Mouse (Mus musculus) hindbrain, embryonic 10.5 days (tissue): ENCODE measurements around the gene Siglec1. TPM values are rescaled to one million over a fixed set of nuclear protein-coding genes. Genes with fewer than 3 reads are reported as not detected.

Experiments
- DNase-seq: peaks from one replicate; pipeline ENCODE4 v3.0.0-alpha.2; 2017; ENCODE audit warnings: low spot score
- H3K27ac ChIP-seq: fragments of 300-500 bp; sonication (generic); 2 replicates; pipeline ENCODE4 v1.5.1; 2016; ENCODE audit warnings: mild to moderate bottlenecking, moderate library complexity
- H3K27me3 ChIP-seq: fragments of 300-500 bp; sonication (generic); 2 replicates; pipeline ENCODE4 v1.6.1; 2016; ENCODE audit warnings: mild to moderate bottlenecking; ENCODE audit not compliant: poor library complexity, insufficient read depth, severe bottlenecking
- H3K36me3 ChIP-seq: fragments of 300-500 bp; sonication (generic); 2 replicates; pipeline ENCODE4 v1.6.1; 2016; ENCODE audit warnings: mild to moderate bottlenecking, moderate library complexity
- H3K4me1 ChIP-seq: fragments of 300-500 bp; sonication (generic); replicated peaks from 2 replicates; pipeline ENCODE4 v1.6.1; 2016; ENCODE audit warnings: mild to moderate bottlenecking
- H3K4me3 ChIP-seq: fragments of 300-500 bp; sonication (generic); 2 replicates; pipeline ENCODE4 v1.5.1; 2016; ENCODE audit warnings: mild to moderate bottlenecking, moderate library complexity
- H3K9me3 ChIP-seq: fragments of 300-500 bp; sonication (generic); 2 replicates; pipeline ENCODE4 v1.6.1; 2016; ENCODE audit warnings: mild to moderate bottlenecking, moderate library complexity
- WGBS: fragments of 180-500 bp; shearing (Covaris S2); methylation state at CpG from one replicate; pipeline ENCODE4 v1.1.7; 2016; 5-methylcytosine and 5-hydroxymethylcytosine counted together
- polyA plus RNA-seq: library from polyadenylated mRNA; unstranded; fragments of >200 nt; fragmentation: Nextera tagmentation; extraction: Ambion mirVana; gene quantifications from 2 replicates; pipeline ENCODE4 v1.2.1, GENCODE M21; 2016

Siglec1 gene
- polyA plus RNA-seq, 1 experiment from 2014 or later = 0.16 TPM

DNA sequence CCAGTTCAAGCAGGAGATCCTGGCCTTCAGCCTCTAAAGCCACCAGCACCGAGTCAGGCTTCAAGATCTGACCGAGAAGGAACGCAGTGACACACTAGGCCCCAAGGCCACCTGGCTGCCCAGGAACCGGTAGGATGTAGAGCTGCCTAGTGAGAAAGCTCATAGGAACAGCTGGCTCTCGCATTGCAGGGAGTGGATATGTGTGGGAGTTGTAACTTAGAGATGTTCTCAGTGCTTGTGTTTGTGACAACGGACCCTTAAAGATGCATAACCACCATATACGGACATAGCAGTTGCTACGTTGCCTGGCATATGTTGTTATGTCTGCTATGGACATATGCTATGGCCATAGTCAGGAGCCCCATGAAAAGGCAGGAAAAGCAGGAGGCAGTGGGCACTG, 27.9 kb downstream of the Siglec1 start:
- no peak for DNase-seq
- Histone ChIP-seq H3K4me3 (no peak overlapping the region), H3K27ac (no peak overlapping the region), H3K9me3 (no peaks in the 10 kb centered on the region), H3K4me1 (peaks cover 58% of the 10 kb centered on the region), H3K36me3 (no peaks in the 10 kb centered on the region), H3K27me3 (peaks cover 90% of the 10 kb centered on the region)
- WGBS = 91% methylated on average over 8 of the region's 8 CpGs

DNA sequence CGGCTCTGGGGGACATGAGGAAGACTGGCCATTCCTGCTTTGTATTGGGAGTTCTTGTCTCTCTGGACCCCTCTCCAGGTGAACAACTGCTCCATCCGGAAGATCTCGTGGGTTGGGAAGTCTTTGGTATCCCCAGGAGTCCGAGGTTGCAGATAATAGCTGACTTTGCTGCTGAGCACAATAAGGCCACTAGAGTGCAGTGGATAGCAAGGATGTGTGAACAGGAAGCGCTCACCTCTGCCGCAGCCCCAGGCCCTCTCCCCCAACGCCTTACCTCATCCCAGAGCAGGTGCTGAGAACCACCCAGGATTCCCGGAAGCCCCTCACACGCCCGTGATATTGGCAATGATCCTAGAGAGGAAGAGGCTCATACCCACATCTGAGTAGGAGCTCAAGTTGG, 30.4 kb downstream of the Siglec1 start:
- Histone ChIP-seq H3K4me1 (peaks cover 51% of the 10 kb centered on the region), H3K4me3 (peak overlapping the region; percentile 46), H3K27ac (no peak overlapping the region), H3K36me3 (no peaks in the 10 kb centered on the region), H3K27me3 (peaks cover 90% of the 10 kb centered on the region), H3K9me3 (no peaks in the 10 kb centered on the region)
- peak; percentile 56 for DNase-seq
- WGBS = 5% methylated on average over 10 of the region's 10 CpGs

DNA sequence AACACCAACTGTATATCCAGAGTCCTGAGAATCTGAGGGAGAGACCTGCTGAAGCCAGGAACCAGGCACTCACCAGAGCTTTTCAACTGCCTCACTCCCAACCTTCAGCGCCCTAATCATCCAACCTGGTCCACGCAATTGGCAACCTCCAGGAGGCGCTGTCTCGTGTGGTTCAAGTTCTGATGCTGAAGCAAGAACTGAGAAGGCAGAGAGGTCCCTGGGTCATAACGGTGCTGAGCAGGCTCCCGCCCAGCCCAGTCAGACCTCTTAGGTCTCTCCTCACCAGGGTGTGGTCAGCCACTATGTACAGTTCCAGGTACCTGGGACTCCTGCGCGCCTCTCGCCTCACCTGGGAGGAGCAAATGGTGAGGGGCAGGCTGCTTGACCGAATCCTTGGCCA, 30.9 kb downstream of the Siglec1 start:
- Histone ChIP-seq H3K27me3 (peaks cover 91% of the 10 kb centered on the region), H3K4me1 (peaks cover 45% of the 10 kb centered on the region), H3K27ac (no peak overlapping the region), H3K9me3 (no peaks in the 10 kb centered on the region), H3K4me3 (peak overlapping the region; percentile 46), H3K36me3 (no peaks in the 10 kb centered on the region)
- DNase-seq = peak; percentile 74
- WGBS = 5% methylated on average over 10 of the region's 10 CpGs

DNA sequence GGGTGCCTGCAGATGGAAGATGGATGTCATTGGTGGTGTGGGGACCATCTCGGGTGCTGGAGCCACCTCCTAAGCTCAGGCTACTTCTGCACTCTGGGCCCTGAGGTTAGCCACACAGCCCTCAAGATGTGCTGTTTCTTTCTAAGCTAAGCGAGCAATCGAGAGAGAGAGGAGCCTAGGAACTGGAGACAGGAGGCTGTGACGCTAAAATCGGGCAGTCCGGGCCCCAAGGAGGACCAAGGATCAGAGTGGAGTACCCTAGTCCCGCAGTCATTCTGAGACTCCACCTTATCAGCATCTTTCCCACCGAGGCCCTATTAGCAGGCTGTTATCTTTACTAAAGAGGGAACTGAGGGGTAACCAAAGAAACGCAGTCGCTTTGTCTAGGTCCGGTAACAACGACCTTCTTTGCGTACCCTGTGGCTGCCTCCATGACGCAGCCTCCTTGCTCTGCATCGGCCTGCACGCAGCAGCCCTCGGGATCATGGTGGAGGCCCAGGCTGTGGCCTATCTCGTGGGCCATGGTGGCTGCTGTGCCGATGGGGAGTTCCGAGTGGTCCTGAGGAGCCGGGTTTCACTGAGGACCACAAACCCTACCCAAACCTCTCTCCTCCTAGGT, 31.8 kb downstream of the Siglec1 start:
- Histone ChIP-seq H3K4me3 (peak overlapping the region; percentile 46), H3K4me1 (peaks cover 37% of the 10 kb centered on the region), H3K27ac (no peak overlapping the region; the same call in 1 of the 2 replicates), H3K27me3 (peaks cover 95% of the 10 kb centered on the region), H3K9me3 (no peaks in the 10 kb centered on the region), H3K36me3 (no peaks in the 10 kb centered on the region)
- peak; percentile 31 for DNase-seq
- 2% methylated on average over 21 of the region's 21 CpGs for WGBS

DNA sequence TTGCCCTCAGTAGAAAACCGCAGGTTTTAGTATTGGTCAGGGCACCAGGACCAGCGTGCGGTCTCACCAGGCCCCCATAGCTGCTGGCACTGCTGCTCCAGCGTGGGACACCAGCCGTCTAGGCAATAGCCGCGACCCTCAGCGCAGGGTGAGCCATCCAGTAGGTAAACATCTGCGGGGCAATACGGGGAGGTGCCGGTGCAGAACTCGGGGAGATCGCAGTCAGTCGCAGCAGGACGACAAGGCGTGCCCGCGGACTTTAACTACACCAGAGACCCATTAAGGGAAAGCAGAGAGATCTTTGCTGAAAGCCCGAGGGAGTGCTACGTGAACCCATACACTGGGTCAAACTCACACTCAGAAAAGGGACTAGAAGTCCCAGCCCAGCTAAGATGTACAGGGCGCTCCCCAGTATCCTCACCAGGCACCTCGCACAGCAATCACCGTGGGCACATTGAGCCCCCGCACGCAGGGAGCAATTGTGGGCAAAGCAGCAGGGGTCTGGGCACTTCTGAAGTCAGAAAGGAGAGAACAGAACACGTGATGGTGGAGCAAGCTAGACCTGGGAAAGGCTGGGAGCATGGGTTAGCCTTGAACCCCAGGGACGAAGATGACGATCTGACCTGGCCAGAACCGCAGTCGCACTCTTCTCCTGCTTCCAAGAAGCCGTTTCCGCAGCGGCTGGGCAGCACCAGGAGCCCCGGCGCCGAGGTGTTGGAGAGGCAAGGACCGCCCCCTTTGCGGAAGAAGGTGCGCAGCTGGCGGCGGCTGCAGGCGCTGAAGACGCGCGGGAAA, 32.5 kb downstream of the Siglec1 start:
- Histone ChIP-seq H3K27me3 (peaks cover 88% of the 10 kb centered on the region), H3K36me3 (no peaks in the 10 kb centered on the region), H3K27ac (no peak overlapping the region), H3K4me1 (peaks cover 35% of the 10 kb centered on the region), H3K4me3 (peak overlapping the region; percentile 46), H3K9me3 (no peaks in the 10 kb centered on the region)
- WGBS = 2% methylated on average over 45 of the region's 45 CpGs
- DNase-seq = peak; percentile 52

DNA sequence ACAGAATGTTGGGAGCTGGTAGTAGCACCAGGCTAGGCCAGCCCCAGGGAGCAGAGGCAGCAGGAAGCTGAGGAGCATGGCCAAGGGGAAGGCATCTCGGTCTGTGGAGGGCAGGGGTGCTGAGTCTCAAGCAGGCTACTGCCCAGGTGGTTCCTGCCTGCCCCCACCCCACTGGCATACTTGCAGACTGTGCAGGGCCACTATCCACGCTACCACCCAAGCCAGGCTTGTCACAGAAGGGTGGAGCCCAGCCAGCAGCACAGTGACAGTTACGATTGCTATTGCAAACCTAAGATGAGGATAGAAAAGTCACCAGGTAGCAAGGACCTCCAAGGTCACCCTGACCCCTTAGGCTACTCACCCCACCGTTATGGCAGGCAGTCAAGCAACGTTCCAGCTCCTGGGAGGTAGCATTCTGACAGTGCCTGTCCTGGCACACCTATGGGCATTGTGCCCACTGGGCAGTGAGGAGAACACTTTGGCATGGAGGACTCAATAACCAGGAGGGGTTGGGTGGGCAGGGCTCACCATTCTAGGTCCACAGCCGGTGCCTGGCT, 33.6 kb downstream of the Siglec1 start:
- H3K27ac ChIP-seq = no peak overlapping the region
- WGBS = 64% methylated on average over 6 of the region's 6 CpGs
- H3K36me3 ChIP-seq = no peaks in the 10 kb centered on the region
- no peaks in the 10 kb centered on the region for H3K9me3 ChIP-seq
- no peak overlapping the region for H3K4me3 ChIP-seq
- DNase-seq = no peak
- H3K4me1 ChIP-seq = peaks cover 35% of the 10 kb centered on the region
- peaks cover 79% of the 10 kb centered on the region for H3K27me3 ChIP-seq

DNA sequence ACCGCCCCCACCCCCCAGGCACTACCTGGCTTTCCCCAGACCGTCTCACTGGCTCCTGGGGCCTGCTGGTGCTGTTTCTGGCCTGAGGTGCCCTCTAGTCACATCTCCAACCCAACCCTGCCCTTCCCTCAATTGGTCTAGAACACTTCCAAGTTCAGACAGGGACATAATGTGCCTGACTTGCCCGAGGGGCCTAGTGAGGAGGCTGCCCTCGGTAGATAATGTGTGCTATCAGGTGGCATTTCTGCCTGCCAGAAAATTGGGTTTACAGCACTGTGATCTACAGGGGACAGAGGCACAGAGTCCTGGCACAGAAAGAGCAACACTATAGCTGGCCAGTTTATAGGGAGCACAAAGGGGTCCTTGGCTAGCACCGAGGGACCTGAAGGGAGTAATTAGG, 34.5 kb downstream of the Siglec1 start:
- Histone ChIP-seq H3K27ac (no peak overlapping the region), H3K9me3 (no peaks in the 10 kb centered on the region), H3K27me3 (peaks cover 74% of the 10 kb centered on the region), H3K4me3 (no peak overlapping the region), H3K36me3 (no peaks in the 10 kb centered on the region), H3K4me1 (peaks cover 35% of the 10 kb centered on the region)
- DNase-seq = no peak
- WGBS = 74% methylated on average over 5 of the region's 5 CpGs

DNA sequence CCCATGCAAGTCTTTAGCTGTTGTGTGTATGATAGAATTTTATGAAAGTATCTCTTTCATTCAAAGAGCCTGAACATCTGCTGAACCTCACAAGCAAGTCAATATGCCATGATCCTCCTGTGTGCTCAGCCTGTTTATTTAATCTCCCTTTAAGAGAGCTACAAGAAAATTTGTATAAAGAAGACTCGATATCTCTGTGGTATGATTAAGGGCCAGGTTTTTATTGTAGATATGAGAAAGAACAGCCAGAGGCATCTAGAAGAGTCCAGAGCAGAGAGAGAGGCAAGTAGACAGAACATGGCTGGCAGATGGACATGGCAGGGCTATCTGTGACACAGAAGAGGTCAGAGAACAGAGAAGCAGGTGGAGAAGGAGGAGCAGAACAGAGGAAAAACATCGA, 40.5 kb downstream of the Siglec1 start:
- no peaks in the 10 kb centered on the region for H3K36me3 ChIP-seq
- H3K9me3 ChIP-seq = no peaks in the 10 kb centered on the region
- H3K27me3 ChIP-seq = peaks cover 47% of the 10 kb centered on the region
- H3K4me1 ChIP-seq = peaks cover 16% of the 10 kb centered on the region
- H3K27ac ChIP-seq = no peak overlapping the region
- 90% methylated on average over 2 of the region's 2 CpGs for WGBS
- H3K4me3 ChIP-seq = no peak overlapping the region
- DNase-seq = no peak

DNA sequence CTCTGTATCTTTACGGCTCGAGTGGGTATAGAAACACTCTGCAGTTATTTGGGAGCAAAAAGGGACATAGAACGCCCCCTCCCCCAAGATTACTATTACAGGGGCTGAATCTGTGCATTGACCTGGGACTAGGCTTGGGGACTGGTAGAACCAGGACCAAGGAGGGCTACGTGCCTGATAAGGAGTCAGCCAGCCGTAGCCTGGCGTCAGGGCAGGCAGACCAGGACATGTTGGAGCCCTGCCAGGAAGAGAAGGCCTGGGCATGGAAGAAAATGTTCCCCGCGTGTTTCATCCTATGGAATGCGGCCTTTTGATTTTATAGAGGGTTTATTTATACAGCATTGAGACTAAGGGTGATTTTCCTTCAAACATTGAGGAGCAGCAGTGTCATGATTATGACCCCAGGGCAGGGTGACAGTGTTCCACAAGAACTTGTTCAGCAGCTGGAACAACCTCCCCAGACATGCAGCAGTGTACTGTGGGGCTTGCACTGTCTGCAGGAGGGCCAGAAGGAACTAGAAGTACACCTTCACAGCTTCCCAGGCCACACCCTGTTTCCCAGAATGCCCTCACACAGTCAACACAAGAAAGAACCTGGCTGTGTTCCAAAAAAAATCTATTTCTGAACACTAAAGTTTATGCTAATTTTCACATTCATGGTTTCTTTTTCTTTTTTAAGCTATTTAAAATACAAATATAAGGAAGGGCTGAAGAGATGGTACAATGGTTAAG, 41.4 kb downstream of the Siglec1 start:
- H3K9me3 ChIP-seq = no peaks in the 10 kb centered on the region

DNA sequence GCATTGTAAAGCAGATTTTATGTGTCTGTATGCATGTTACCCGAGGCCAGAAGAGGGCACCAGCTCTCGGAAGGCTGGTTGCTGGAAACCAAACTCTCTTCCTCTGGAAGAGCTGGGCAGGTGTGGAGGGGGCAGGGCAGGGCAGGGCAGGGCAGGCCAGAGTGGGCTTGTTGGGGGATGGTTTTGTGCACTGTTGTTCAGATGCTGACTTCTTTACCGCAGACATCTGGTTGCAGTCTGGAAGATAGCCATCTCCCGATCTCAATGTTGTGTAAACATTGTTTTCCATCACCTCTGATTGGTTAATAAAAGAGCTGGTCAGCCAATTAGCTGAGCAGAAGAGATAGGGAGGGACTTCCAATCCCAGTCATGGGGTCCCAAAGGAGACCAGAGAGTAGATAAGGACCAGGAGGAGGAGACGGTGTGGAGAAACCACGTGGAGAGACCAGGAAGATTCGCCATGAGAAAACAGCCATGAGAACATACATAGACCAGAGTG, 42.2 kb downstream of the Siglec1 start:
- Histone ChIP-seq H3K4me1 (peaks cover 28% of the 10 kb centered on the region), H3K27me3 (peaks cover 53% of the 10 kb centered on the region), H3K4me3 (peak overlapping the region; percentile 40), H3K27ac (no peak overlapping the region), H3K36me3 (no peaks in the 10 kb centered on the region), H3K9me3 (no peaks in the 10 kb centered on the region)
- 12% methylated on average over 7 of the region's 7 CpGs for WGBS
- DNase-seq = no peak

More for the DNA sequence above, 41.4 kb downstream of the Siglec1 start:
- 89% methylated on average over 9 of the region's 9 CpGs for WGBS
- H3K4me1 ChIP-seq = peaks cover 24% of the 10 kb centered on the region
- H3K36me3 ChIP-seq = no peaks in the 10 kb centered on the region
- no peak overlapping the region for H3K27ac ChIP-seq
- DNase-seq = no peak
- peaks cover 47% of the 10 kb centered on the region for H3K27me3 ChIP-seq
- H3K4me3 ChIP-seq = no peak overlapping the region

DNA sequence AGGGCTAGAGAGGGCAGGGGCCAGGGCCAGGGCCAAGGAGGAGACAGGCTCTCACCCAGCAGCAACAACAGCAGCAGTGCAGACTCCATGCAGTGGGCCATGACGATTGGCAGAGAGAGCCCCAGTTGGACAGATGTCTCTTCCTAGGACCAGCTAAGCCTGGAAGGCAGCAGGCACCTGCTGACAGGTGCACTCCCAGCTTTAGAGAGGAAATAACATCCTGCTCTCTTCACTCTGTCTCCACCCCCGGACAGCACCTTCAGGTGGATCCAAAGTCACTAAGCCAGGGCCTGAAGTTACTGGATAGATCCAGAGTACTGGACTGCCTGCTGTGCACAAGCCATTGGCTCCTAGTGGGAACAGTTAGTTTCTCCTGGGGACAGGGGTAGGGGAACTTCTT, 43.6 kb downstream of the Siglec1 start, which contains the start of gene Gfra4:
Gene Gfra4 (minus strand): TSS at position 101 of the 400 bp plus-strand sequence.
- no peaks in the 10 kb centered on the region for H3K9me3 ChIP-seq
- peaks cover 28% of the 10 kb centered on the region for H3K4me1 ChIP-seq
- H3K27me3 ChIP-seq = peaks cover 68% of the 10 kb centered on the region
- H3K27ac ChIP-seq = no peak within 1 kb of the TSS
- no peak for DNase-seq
- no peaks in the 10 kb centered on the region for H3K36me3 ChIP-seq
- 71% methylated on average over 2 of the region's 2 CpGs for WGBS
- H3K4me3 ChIP-seq = no peak within 1 kb of the TSS
